Mouse (Mus musculus): ENCODE measurements at regions not wholly inside any gene's neighbourhood (a gene's known extent, or its start where the extent isn't known, plus 50 kb on each side); places are given as distances from the start of the nearest gene placed in this dataset.
"Not testable (repeated sequence)": the region's sequence is repeated elsewhere in the genome, so short reads cannot be mapped to it uniquely, and the experiment has no call there.

DNA sequence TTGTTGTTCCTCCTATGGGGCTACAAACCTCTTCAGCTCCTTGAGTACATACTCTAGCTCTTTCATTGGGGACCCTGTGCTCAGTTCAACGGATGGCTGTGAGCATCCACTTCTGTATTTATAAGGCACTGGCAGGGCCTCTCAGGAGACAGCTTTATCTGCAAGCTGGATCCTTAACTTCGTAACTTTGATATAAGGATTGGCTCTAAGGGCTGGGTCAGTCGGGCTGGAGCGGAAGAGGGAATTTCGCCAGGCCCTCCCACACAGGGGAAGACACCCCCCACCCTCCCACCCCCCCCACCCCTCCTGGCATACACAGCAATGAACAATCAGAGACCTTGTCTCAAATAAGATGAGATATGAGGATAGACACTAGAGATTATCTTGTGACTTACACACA, 304.3 kb upstream of the Chordc1 start:
- peak; percentile 57 for DNase-seq (ENCODE audit: extremely low spot score, low read depth, low spot score)

DNA sequence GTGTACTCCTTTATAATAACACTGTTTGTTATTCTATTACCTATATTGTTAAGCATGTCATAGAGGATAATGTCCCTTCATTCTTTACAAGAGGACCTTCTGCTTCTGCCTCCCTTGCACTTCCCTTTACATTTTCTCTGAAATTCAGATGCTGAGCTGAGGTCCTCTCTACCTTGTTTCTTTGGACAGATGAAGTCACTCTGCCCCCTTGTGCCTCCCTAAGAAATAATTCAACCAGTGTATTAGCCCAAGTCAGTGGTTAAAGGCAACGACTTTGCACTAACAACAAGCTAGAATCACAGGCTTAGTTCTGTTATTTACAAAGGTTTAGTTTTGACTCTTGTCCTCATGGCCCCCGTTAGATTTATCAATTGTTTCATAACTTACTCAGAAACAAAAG, 289.4 kb upstream of the Chordc1 start:
- DNase-seq (ENCODE audit: extremely low spot score, low read depth, low spot score), result no peak

DNA sequence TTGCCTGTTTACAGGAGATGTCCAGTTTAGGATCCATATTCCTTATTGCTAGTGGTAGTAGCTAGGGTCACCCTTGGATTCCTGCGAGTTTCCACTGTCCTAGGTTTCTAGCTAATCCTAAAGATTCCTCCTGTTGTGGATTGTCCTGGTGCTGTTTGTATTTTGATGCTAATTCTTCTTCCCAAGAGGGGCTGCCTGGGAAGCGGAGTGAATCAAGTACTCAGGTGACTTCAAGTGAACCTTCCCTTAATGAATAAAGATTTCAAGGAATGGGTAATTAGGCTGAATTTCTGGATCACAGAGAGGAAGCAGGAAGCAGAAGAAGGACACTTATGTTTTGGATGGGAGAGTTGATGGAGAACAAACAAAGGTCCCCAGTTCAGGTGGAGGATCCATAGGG, 250.6 kb upstream of the Chordc1 start:
- no peak for DNase-seq (ENCODE audit: extremely low spot score, low read depth, low spot score)

DNA sequence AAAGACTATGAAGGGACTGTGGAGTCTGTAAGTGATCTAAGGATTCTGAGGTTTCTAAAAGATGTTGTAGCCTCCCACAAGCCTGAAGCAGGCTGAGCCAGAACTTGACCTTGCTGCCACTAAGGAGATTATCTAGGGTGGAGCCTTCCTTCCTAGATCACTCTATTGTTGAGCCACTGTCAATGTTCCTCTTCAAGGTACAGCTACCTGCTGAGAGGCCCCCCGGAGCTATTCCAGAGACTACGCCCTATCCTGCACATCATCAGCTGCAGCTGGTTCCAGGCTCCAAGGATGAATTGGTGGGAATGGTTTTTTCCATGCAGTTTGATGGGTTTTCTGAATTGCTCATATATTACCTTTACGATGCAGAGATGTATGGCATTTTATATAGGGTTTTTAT, 249.3 kb upstream of the Chordc1 start:
- DNase-seq (ENCODE audit: extremely low spot score, low read depth, low spot score), result not testable (repeated sequence)

DNA sequence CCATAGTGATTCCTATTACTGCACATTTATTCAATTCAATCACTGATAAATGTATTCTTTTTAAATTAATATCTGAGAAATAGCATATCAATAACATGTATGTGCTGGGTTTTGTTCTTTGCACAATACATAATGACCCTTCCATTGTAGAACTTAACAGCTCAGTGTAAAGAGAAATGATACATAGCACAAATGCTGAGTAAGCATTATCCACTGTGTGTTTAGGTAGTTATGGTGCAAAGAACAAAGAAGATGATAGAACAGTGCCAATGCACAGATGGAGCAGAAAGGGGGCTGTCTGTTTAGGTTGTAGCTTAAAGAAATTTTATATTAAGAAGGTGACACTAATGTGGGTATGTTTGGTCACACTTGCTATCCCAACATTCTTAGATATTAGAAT, 215.0 kb upstream of the Chordc1 start:
- no peak for DNase-seq (ENCODE audit: extremely low spot score, low read depth, low spot score)

DNA sequence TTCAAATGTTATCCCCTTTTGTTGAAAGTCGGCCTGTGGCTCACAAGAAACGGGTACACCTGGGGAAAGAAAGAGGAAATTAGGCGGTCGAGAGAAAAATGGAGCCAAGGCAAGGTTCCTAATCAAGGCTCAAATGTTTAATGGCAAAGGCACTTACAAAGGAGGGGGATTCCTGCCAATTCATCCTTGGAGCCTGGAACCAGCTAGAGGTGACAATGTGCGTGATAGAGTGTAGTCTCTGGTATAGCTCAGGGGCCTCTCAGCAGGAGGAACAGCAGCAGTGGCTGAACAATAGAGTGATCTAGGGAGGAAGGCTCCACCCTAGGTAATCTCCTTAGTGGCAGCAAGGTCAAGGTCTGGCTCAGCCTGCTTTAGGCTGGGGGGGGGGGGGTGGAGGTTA, 213.5 kb upstream of the Chordc1 start:
- not testable (repeated sequence) for DNase-seq (ENCODE audit: extremely low spot score, low read depth, low spot score)

DNA sequence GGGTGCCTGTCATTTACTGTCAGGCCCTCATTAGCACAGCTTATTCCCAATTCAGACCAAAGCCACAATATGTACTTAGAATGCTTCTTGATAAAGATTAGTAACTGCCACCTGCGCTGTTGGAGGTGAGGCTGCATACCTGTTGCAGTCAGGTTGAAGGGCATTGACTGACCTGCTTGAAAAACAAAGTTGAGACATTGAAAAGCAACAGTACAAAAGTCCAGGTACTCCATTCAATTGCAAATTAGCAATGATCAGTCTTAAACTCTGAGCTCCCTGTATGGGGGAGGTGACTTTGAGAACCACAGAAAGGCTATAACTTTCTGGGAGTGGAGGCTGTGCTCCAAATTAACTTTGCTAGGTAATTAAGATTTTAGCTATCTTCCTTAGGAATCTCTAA, 212.8 kb upstream of the Chordc1 start:
- DNase-seq (ENCODE audit: extremely low spot score, low read depth, low spot score), result not testable (repeated sequence)
